Mouse (Mus musculus): ENCODE results near the gene Lyzl4. TPM values are rescaled to one million over a fixed set of nuclear protein-coding genes. Genes with fewer than 3 reads are reported as not detected.

Gene Lyzl4
- polyA plus RNA-seq (2015; fragmentation: Nextera tagmentation; extraction: Ambion mirVana) = 0.12 TPM in 2 replicates

DNA sequence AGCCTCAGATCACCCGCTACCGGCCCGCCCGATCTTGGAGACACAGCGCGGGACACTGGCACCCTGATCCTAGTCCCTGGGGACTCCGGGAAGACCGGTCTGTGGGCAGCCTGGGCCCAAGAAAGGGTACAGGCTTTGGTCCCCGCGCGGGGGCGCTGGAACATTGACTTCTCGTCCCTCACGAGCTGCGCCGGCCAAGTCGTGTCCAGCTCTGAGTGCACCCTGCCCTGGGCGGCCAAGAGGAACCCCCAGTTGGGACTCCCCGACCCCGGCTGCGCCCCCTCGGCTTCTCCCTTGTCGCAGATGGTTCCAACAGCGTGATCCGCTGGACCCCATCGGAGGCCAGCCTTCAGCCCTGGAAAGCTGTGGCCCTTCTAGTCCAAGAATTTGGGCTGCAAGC lies at the start of gene Lyzl4:
TSS of gene Lyzl4 (minus strand) at position 96 of the 400 bp plus-strand sequence.
- peak within 1 kb of the TSS; percentile 75 for H3K4me2 ChIP-seq (ENCODE audit: low read depth, low read length)
- DNase-seq (peak; percentile 77), ATAC-seq (peak; percentile 72)
- H3K4me3 ChIP-seq (ENCODE audit: low read depth, low read length) = peak within 1 kb of the TSS; percentile 45
- 1% methylated on average over 26 of the region's 26 CpGs for WGBS (ENCODE audit: insufficient replicate concordance)
- H3K9ac ChIP-seq (replicated peaks) = peak within 1 kb of the TSS; percentile 34; the same call in 1 of the 2 replicates
- no peak within 1 kb of the TSS for H3K27ac ChIP-seq (ENCODE audit: low read depth)
- no peaks in the 10 kb centered on the region for H3K9me3 ChIP-seq (ENCODE audit: low read length)
- peaks cover 13% of the 10 kb centered on the region for H3K4me1 ChIP-seq (ENCODE audit: insufficient read depth)
- no peaks in the 10 kb centered on the region for H3K36me3 ChIP-seq (replicated peaks; ENCODE audit: insufficient read depth, low read length)
- peaks cover 53% of the 10 kb centered on the region for H3K27me3 ChIP-seq (ENCODE audit: insufficient read depth, low read length)
- TF ChIP-seq EP300 (IDR thresholded peaks at IDR 0.05; ENCODE audit: low read depth) (no peak), CTCF (IDR thresholded peaks at IDR 0.05; ENCODE audit: low read depth) (peak; percentile 61)

- H3K4me1 ChIP-seq (ENCODE audit: insufficient read depth) = no peaks in the 10 kb centered on the region
- ATAC-seq (no peak), DNase-seq (no peak)
- H3K9ac ChIP-seq (replicated peaks) = no peak overlapping the region
- no peak overlapping the region for H3K4me2 ChIP-seq (ENCODE audit: low read depth, low read length)
- H3K36me3 ChIP-seq (replicated peaks; ENCODE audit: insufficient read depth, low read length) = peaks cover 4% of the 10 kb centered on the region
- H3K27me3 ChIP-seq (ENCODE audit: insufficient read depth, low read length) = no peaks in the 10 kb centered on the region
- no peak overlapping the region for H3K4me3 ChIP-seq (ENCODE audit: low read depth, low read length)
- H3K27ac ChIP-seq (ENCODE audit: low read depth) = no peak overlapping the region
- no peaks in the 10 kb centered on the region for H3K9me3 ChIP-seq (ENCODE audit: low read length)
- no peak for TF ChIP-seq CTCF (IDR thresholded peaks at IDR 0.05; ENCODE audit: low read depth)
- no peak for TF ChIP-seq EP300 (IDR thresholded peaks at IDR 0.05; ENCODE audit: low read depth)
- 83% methylated on average over 7 of the region's 7 CpGs for WGBS (ENCODE audit: insufficient replicate concordance)
These were observed 48.8 kb upstream of the Lyzl4 start for GRCm38 (mm10) chr9:121690734-121691133.

- Histone ChIP-seq H3K4me3 (ENCODE audit: low read depth, low read length) (no peak overlapping the region), H3K27me3 (ENCODE audit: insufficient read depth, low read length) (no peaks in the 10 kb centered on the region), H3K27ac (ENCODE audit: low read depth) (no peak overlapping the region), H3K9me3 (ENCODE audit: low read length) (no peaks in the 10 kb centered on the region), H3K4me1 (ENCODE audit: insufficient read depth) (no peaks in the 10 kb centered on the region), H3K36me3 (replicated peaks; ENCODE audit: insufficient read depth, low read length) (peaks cover 7% of the 10 kb centered on the region), H3K4me2 (ENCODE audit: low read depth, low read length) (no peak overlapping the region), H3K9ac (replicated peaks) (no peak overlapping the region)
- TF ChIP-seq EP300 (IDR thresholded peaks at IDR 0.05; ENCODE audit: low read depth) = no peak
- TF ChIP-seq CTCF (IDR thresholded peaks at IDR 0.05; ENCODE audit: low read depth) = no peak
- ATAC-seq (no peak), DNase-seq (no peak)
- 85% methylated on average over 15 of the region's 15 CpGs for WGBS (ENCODE audit: insufficient replicate concordance)
These were observed 48.3 kb upstream of the Lyzl4 start for GRCm38 (mm10) chr9:121690200-121690651.

- no peaks in the 10 kb centered on the region for H3K9me3 ChIP-seq (ENCODE audit: low read length)
- no peak overlapping the region for H3K9ac ChIP-seq (replicated peaks)
- H3K4me1 ChIP-seq (ENCODE audit: insufficient read depth) = no peaks in the 10 kb centered on the region
- DNase-seq (no peak), ATAC-seq (no peak)
- H3K36me3 ChIP-seq (replicated peaks; ENCODE audit: insufficient read depth, low read length) = peaks cover 15% of the 10 kb centered on the region
- no peak overlapping the region for H3K4me2 ChIP-seq (ENCODE audit: low read depth, low read length)
- 73% methylated on average over 7 of the region's 7 CpGs for WGBS (ENCODE audit: insufficient replicate concordance)
- no peak for TF ChIP-seq CTCF (IDR thresholded peaks at IDR 0.05; ENCODE audit: low read depth)
- no peak for TF ChIP-seq EP300 (IDR thresholded peaks at IDR 0.05; ENCODE audit: low read depth)
- H3K4me3 ChIP-seq (ENCODE audit: low read depth, low read length) = no peak overlapping the region
- H3K27me3 ChIP-seq (ENCODE audit: insufficient read depth, low read length) = no peaks in the 10 kb centered on the region
- no peak overlapping the region for H3K27ac ChIP-seq (ENCODE audit: low read depth)
These were observed 42.8 kb upstream of the Lyzl4 start for GRCm38 (mm10) chr9:121684702-121685101.

GRCm38 (mm10) chr9:121682037-121682680 lies 40.3 kb upstream of the Lyzl4 start:
- H3K9me3 ChIP-seq (ENCODE audit: low read length) = no peaks in the 10 kb centered on the region
- DNase-seq (no peak), ATAC-seq (no peak)
- H3K4me2 ChIP-seq (ENCODE audit: low read depth, low read length) = no peak overlapping the region
- no peak overlapping the region for H3K4me3 ChIP-seq (ENCODE audit: low read depth, low read length)
- WGBS (ENCODE audit: insufficient replicate concordance) = 59% methylated on average over 18 of the region's 18 CpGs
- H3K4me1 ChIP-seq (ENCODE audit: insufficient read depth) = peaks cover 7% of the 10 kb centered on the region; the same call in 1 of the 2 replicates
- no peak overlapping the region for H3K27ac ChIP-seq (ENCODE audit: low read depth)
- TF ChIP-seq EP300 (IDR thresholded peaks at IDR 0.05; ENCODE audit: low read depth) = no peak
- no peak for TF ChIP-seq CTCF (IDR thresholded peaks at IDR 0.05; ENCODE audit: low read depth)
- peaks cover 11% of the 10 kb centered on the region; the same call in 1 of the 2 replicates for H3K36me3 ChIP-seq (replicated peaks; ENCODE audit: insufficient read depth, low read length)
- H3K9ac ChIP-seq (replicated peaks) = no peak overlapping the region
- 0 out of 2 replicates have a peak, but pooled peaks cover 2% of the 10 kb centered on the region for H3K27me3 ChIP-seq (ENCODE audit: insufficient read depth, low read length)

- Histone ChIP-seq H3K36me3 (replicated peaks; ENCODE audit: insufficient read depth, low read length) (peaks cover 11% of the 10 kb centered on the region; the same call in 1 of the 2 replicates), H3K4me3 (ENCODE audit: low read depth, low read length) (no peak overlapping the region), H3K27ac (ENCODE audit: low read depth) (no peak overlapping the region), H3K4me1 (ENCODE audit: insufficient read depth) (peaks cover 15% of the 10 kb centered on the region; the same call in 1 of the 2 replicates), H3K4me2 (ENCODE audit: low read depth, low read length) (no peak overlapping the region), H3K27me3 (ENCODE audit: insufficient read depth, low read length) (0 out of 2 replicates have a peak, but pooled peaks cover 2% of the 10 kb centered on the region), H3K9me3 (ENCODE audit: low read length) (no peaks in the 10 kb centered on the region), H3K9ac (replicated peaks) (no peak overlapping the region)
- DNase-seq (no peak), ATAC-seq (no peak)
- TF ChIP-seq EP300 (IDR thresholded peaks at IDR 0.05; ENCODE audit: low read depth) (no peak), CTCF (IDR thresholded peaks at IDR 0.05; ENCODE audit: low read depth) (no peak)
- WGBS (ENCODE audit: insufficient replicate concordance) = 61% methylated on average over 8 of the region's 8 CpGs
These were observed 39.3 kb upstream of the Lyzl4 start for GRCm38 (mm10) chr9:121681191-121681590.

Data from liver, postnatal 0 days (tissue).